Mouse (Mus musculus): ENCODE measurements around the gene Gm379. TPM values are rescaled to one million over a fixed set of nuclear protein-coding genes. Genes with fewer than 3 reads are reported as not detected.

Gene Gm379
- total RNA-seq (2015) (not detected in 2 replicates), total RNA-seq (2017) (not detected in 2 replicates)

DNA sequence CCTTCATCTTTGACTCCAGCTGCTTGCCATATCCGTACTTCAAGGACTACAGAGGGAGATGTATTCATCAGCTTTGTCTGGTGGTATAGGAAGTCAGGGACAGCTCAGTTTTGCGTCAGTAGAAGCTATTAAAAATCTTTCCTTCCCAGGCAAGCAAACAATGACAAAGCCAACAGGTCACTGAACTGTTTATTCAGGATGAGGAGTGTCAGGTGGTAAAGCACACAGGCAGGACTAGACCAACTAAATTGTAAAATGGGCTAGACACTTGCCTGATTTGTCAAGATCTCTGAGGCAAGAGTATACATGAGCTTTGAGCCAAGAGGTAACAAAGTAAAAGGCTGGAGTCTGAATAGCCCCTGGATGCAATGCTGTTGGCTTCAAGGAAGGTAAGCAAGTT lies at the start of gene Gm379:
Gene Gm379 (minus strand): TSS at position 7 of the 400 bp plus-strand sequence.
- ATAC-seq (ENCODE audit: poor library complexity, severe bottlenecking) = no peak

DNA sequence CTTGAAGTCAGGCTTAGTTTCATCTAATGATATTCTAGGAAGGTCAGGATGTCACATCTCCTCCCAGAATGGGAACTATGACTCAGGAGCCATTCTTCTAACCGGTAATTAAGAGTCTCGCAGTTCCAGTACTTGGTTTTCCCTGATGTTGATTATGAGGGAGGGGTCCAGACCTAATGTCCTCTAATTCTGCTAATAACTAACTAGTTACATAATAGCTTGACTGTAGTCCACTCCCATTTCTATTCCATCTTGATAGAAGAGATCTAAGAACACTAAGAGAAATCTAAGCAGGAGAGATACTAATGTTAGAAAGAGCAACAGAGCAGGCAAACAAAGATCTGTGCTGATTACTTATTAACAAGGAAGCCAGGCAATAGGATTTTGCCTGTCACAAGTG lies 39.6 kb upstream of the Gm379 start:
- ATAC-seq (ENCODE audit: poor library complexity, severe bottlenecking) = no peak

DNA sequence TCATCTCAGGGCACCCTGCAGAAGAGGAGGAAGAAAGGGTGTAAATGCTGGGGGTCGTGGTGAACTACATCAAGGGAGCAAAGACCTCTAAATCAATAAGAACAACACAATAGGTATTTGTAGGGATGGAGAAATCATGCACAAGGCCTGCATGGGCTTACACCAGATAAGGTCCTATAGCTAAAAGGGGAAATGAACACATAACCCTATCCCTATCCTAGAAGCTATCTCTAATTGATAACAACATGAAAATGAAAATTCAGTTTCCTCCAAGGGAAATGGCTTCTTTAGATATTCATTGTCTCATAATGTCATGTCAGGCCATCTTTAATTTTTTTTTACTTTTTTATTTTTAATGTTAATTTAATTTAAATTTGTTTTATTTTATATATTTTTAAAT lies 4.2 kb upstream of the Gm379 start:
- ATAC-seq (ENCODE audit: poor library complexity, severe bottlenecking) = no peak

DNA sequence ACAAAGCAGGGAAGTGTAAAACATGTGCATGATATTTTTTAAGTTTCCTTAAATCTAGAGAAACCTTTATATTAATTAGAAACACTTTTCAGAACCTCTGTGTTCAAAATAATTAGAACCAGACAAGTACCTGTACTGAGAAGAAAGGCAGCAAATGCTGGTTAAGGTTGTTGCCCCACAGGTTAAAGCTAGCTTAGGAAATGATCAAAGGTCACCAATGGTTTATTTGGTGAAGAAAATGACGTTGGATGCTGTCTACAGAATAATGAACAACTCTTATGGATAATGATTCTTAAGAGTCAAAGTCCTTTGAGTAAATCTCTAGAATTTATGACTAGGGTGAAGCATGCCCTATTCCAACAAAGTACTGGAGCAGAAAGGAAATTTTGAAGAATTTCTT lies 42.7 kb downstream of the Gm379 start:
- no peak for ATAC-seq (ENCODE audit: poor library complexity, severe bottlenecking)

DNA sequence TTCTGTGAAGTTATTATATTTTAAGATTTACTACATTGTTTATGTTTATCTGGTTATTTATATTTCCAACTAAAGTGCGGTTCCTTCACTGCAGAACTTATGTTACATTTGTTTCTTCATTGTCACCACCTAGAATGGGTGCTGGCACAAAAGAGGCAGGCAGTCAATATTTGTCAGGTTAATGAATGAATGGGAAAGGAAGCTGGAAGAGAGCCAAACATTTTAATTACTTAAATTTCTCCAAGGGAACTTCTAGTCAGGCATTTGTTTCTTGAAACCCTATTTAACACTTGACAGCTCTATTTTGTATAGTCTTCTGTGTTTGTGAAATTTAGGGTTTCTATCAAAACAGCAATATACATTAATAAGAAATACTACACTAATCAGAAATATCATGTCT lies 43.8 kb downstream of the Gm379 start:
- ATAC-seq (ENCODE audit: poor library complexity, severe bottlenecking) = no peak

Other genes starting within 250 kb of the Gm379 start
- 12.6 and 14.7 TPM in 2 replicates for gene Brwd3, start 169.5 kb upstream of the Gm379 start, total RNA-seq (2015)
- 6.9 and 9.4 TPM in 2 replicates for gene Brwd3, start 169.5 kb upstream of the Gm379 start, total RNA-seq (2017)

Data from megakaryocyte, adult 5-6 weeks (primary cell).